Mouse (Mus musculus): ENCODE results near the gene Tgfb3. TPM values are rescaled to one million over a fixed set of nuclear protein-coding genes. Genes with fewer than 3 reads are reported as not detected.

The Tgfb3 gene
- polyA plus RNA-seq, 1 experiment from 2014 or later: 20.3 TPM

DNA sequence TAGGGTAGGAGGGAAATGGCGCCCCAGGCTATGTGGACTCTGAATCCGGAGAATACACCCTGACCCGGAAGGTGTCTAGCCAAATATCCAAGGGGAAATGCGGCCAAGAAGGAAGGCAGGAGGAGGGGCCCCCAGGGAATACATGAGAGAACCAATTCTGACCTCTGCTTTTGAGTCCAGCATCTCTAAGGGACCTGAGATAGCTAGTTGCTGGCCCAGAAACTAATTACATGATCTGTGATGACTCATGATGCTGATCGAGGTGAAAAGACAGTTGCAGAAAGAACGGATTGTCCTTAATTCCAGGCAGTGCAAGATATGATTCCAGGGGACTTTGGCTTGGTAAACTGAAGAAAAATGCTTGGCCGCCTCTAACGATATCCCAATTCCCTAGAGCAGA lies 21.9 kb downstream of the Tgfb3 start:
- ATAC-seq (ENCODE audit: insufficient number of reproducible peaks, low FRiP score, low TSS enrichment, low read depth): no peak
- no peak overlapping the region for H3K27ac ChIP-seq (replicated peaks; ENCODE audit: low read depth, low read length)
- no peak for DNase-seq (ENCODE audit: low spot score)
- 92% methylated on average over 8 of the region's 8 CpGs for WGBS
- H3K4me3 ChIP-seq (ENCODE audit: low read depth, low read length): no peak overlapping the region
- H3K9me3 ChIP-seq (ENCODE audit: control insufficient read depth, low read length): no peaks in the 10 kb centered on the region
- H3K4me1 ChIP-seq (ENCODE audit: control insufficient read depth, insufficient read depth, low read length): no peaks in the 10 kb centered on the region
- H3K4me2 ChIP-seq (ENCODE audit: low read depth, severe bottlenecking): no peak overlapping the region
- no peak overlapping the region for H3K9ac ChIP-seq (ENCODE audit: low read length)
- H3K27me3 ChIP-seq (ENCODE audit: control insufficient read depth, insufficient read depth, low read length): no peaks in the 10 kb centered on the region
- peaks cover 10% of the 10 kb centered on the region; the same call in 1 of the 2 replicates for H3K36me3 ChIP-seq (ENCODE audit: control insufficient read depth, insufficient read depth, low read length)

- H3K36me3 ChIP-seq (ENCODE audit: control insufficient read depth, insufficient read depth, low read length): peaks cover 10% of the 10 kb centered on the region; the same call in 1 of the 2 replicates
- no peak overlapping the region for H3K27ac ChIP-seq (replicated peaks; ENCODE audit: low read depth, low read length)
- no peaks in the 10 kb centered on the region for H3K27me3 ChIP-seq (ENCODE audit: control insufficient read depth, insufficient read depth, low read length)
- H3K9me3 ChIP-seq (ENCODE audit: control insufficient read depth, low read length): no peaks in the 10 kb centered on the region
- no peak overlapping the region for H3K9ac ChIP-seq (ENCODE audit: low read length)
- no peak for ATAC-seq (ENCODE audit: insufficient number of reproducible peaks, low FRiP score, low TSS enrichment, low read depth)
- no peak overlapping the region for H3K4me2 ChIP-seq (ENCODE audit: low read depth, severe bottlenecking)
- no peak for DNase-seq (ENCODE audit: low spot score)
- H3K4me1 ChIP-seq (ENCODE audit: control insufficient read depth, insufficient read depth, low read length): no peaks in the 10 kb centered on the region
- WGBS: 90% methylated on average over 2 of the region's 2 CpGs
- no peak overlapping the region for H3K4me3 ChIP-seq (ENCODE audit: low read depth, low read length)
Measured at GRCm38 (mm10) chr12:86055306-86055705, 23.5 kb downstream of the Tgfb3 start.

- no peaks in the 10 kb centered on the region for H3K4me1 ChIP-seq (ENCODE audit: control insufficient read depth, insufficient read depth, low read length)
- H3K27ac ChIP-seq (replicated peaks; ENCODE audit: low read depth, low read length): no peak overlapping the region
- ATAC-seq (ENCODE audit: insufficient number of reproducible peaks, low FRiP score, low TSS enrichment, low read depth): no peak
- H3K4me2 ChIP-seq (ENCODE audit: low read depth, severe bottlenecking): no peak overlapping the region
- DNase-seq (ENCODE audit: low spot score): no peak
- H3K4me3 ChIP-seq (ENCODE audit: low read depth, low read length): no peak overlapping the region
- H3K36me3 ChIP-seq (ENCODE audit: control insufficient read depth, insufficient read depth, low read length): no peaks in the 10 kb centered on the region
- no peaks in the 10 kb centered on the region for H3K9me3 ChIP-seq (ENCODE audit: control insufficient read depth, low read length)
- 93% methylated on average over 5 of the region's 5 CpGs for WGBS
- no peak overlapping the region for H3K9ac ChIP-seq (ENCODE audit: low read length)
- H3K27me3 ChIP-seq (ENCODE audit: control insufficient read depth, insufficient read depth, low read length): no peaks in the 10 kb centered on the region
Measured at GRCm38 (mm10) chr12:86051477-86051876, 27.4 kb downstream of the Tgfb3 start.

DNA sequence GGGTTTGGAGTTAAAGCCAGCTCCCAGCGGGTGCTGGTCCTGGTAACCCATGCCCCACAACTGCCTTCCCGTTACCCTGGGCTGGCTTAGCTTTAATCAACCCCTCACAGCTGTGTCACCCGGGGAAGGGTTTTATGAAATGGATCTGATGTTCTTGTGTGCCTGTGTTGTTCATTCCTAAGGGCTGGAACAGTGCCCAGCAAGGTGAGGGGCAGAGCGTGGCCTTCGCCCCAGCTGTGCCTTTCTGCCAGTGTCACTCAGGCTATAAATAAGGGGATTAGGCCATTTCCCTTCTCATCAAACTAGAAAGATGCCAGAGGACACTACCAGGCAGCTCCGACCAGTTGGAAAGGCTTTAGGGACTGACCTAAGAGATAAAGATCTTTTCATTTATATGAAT lies 29.0 kb downstream of the Tgfb3 start:
- ATAC-seq (ENCODE audit: insufficient number of reproducible peaks, low FRiP score, low TSS enrichment, low read depth) (no peak), DNase-seq (ENCODE audit: low spot score) (no peak)
- Histone ChIP-seq H3K4me3 (ENCODE audit: low read depth, low read length) (no peak overlapping the region), H3K4me2 (ENCODE audit: low read depth, severe bottlenecking) (no peak overlapping the region), H3K27ac (replicated peaks; ENCODE audit: low read depth, low read length) (no peak overlapping the region), H3K4me1 (ENCODE audit: control insufficient read depth, insufficient read depth, low read length) (no peaks in the 10 kb centered on the region), H3K9me3 (ENCODE audit: control insufficient read depth, low read length) (no peaks in the 10 kb centered on the region), H3K36me3 (ENCODE audit: control insufficient read depth, insufficient read depth, low read length) (no peaks in the 10 kb centered on the region), H3K27me3 (ENCODE audit: control insufficient read depth, insufficient read depth, low read length) (no peaks in the 10 kb centered on the region), H3K9ac (ENCODE audit: low read length) (no peak overlapping the region)
- WGBS: 54% methylated on average over 6 of the region's 6 CpGs

GRCm38 (mm10) chr12:86047376-86047775 lies 31.5 kb downstream of the Tgfb3 start:
- Histone ChIP-seq H3K27ac (replicated peaks; ENCODE audit: low read depth, low read length) (no peak overlapping the region), H3K36me3 (ENCODE audit: control insufficient read depth, insufficient read depth, low read length) (no peaks in the 10 kb centered on the region), H3K9ac (ENCODE audit: low read length) (no peak overlapping the region), H3K4me1 (ENCODE audit: control insufficient read depth, insufficient read depth, low read length) (no peaks in the 10 kb centered on the region), H3K4me2 (ENCODE audit: low read depth, severe bottlenecking) (no peak overlapping the region), H3K9me3 (ENCODE audit: control insufficient read depth, low read length) (no peaks in the 10 kb centered on the region), H3K27me3 (ENCODE audit: control insufficient read depth, insufficient read depth, low read length) (no peaks in the 10 kb centered on the region), H3K4me3 (ENCODE audit: low read depth, low read length) (no peak overlapping the region)
- WGBS: 91% methylated on average over 8 of the region's 8 CpGs
- ATAC-seq (ENCODE audit: insufficient number of reproducible peaks, low FRiP score, low TSS enrichment, low read depth): no peak
- no peak for DNase-seq (ENCODE audit: low spot score)

- no peak for ATAC-seq (ENCODE audit: insufficient number of reproducible peaks, low FRiP score, low TSS enrichment, low read depth)
- WGBS: 93% methylated on average over 2 of the region's 2 CpGs
Measured at GRCm38 (mm10) chr12:86046776-86047175, 32.1 kb downstream of the Tgfb3 start.

DNA sequence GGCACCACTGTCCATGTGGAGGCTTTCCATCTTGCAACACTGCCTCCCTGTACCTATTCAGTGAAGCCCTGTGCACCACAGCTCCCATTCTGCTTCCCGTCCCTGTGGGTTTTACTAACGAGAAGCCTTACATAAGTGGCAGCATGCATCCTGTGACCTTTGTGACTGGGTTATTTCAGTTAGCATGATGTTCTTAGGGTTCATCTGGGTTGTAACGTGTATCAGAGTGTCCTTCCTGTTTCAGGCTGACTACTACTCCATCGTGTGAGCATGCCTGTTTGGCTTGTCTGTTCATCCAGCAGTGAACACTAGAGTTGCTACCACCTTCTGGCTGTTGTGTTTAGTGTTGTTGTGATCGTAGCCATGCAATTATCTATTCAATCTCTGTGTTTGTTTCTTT lies 32.7 kb downstream of the Tgfb3 start:
- Histone ChIP-seq H3K27ac (replicated peaks; ENCODE audit: low read depth, low read length) (no peak overlapping the region), H3K9ac (ENCODE audit: low read length) (no peak overlapping the region), H3K9me3 (ENCODE audit: control insufficient read depth, low read length) (no peaks in the 10 kb centered on the region), H3K4me1 (ENCODE audit: control insufficient read depth, insufficient read depth, low read length) (no peaks in the 10 kb centered on the region), H3K4me3 (ENCODE audit: low read depth, low read length) (no peak overlapping the region), H3K36me3 (ENCODE audit: control insufficient read depth, insufficient read depth, low read length) (no peaks in the 10 kb centered on the region), H3K4me2 (ENCODE audit: low read depth, severe bottlenecking) (no peak overlapping the region), H3K27me3 (ENCODE audit: control insufficient read depth, insufficient read depth, low read length) (no peaks in the 10 kb centered on the region)
- no peak for ATAC-seq (ENCODE audit: insufficient number of reproducible peaks, low FRiP score, low TSS enrichment, low read depth)
- WGBS: 80% methylated on average over 5 of the region's 5 CpGs
- DNase-seq (ENCODE audit: low spot score): no peak

More at GRCm38 (mm10) chr12:86046776-86047175, 32.1 kb downstream of the Tgfb3 start:
- Histone ChIP-seq H3K9me3 (ENCODE audit: control insufficient read depth, low read length) (no peaks in the 10 kb centered on the region), H3K27me3 (ENCODE audit: control insufficient read depth, insufficient read depth, low read length) (no peaks in the 10 kb centered on the region), H3K4me1 (ENCODE audit: control insufficient read depth, insufficient read depth, low read length) (no peaks in the 10 kb centered on the region), H3K4me3 (ENCODE audit: low read depth, low read length) (no peak overlapping the region), H3K9ac (ENCODE audit: low read length) (no peak overlapping the region), H3K4me2 (ENCODE audit: low read depth, severe bottlenecking) (no peak overlapping the region), H3K27ac (replicated peaks; ENCODE audit: low read depth, low read length) (no peak overlapping the region), H3K36me3 (ENCODE audit: control insufficient read depth, insufficient read depth, low read length) (no peaks in the 10 kb centered on the region)
- no peak for DNase-seq (ENCODE audit: low spot score)

DNA sequence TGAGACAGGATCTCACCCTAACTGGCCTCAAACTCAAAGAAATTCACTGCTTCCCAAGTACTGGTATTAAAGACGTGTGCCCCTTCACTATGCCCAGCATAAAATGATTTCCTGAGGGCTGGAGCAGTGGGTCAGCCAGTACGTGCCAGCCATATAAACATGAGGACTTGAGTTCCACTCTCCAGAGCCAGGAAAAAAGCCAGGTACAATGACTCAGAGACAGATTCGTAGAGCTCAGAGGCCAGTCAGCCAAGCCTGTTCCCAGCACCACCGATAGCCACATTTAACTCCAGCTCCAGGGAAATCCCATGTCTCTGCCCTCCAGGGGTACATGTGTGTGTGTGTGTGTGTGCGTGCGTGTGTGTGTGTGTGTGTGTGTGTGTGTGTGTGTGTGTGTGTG lies 39.1 kb downstream of the Tgfb3 start:
- Histone ChIP-seq H3K9ac (ENCODE audit: low read length) (no peak overlapping the region), H3K36me3 (ENCODE audit: control insufficient read depth, insufficient read depth, low read length) (no peaks in the 10 kb centered on the region), H3K4me3 (ENCODE audit: low read depth, low read length) (no peak overlapping the region), H3K4me1 (ENCODE audit: control insufficient read depth, insufficient read depth, low read length) (peaks cover 22% of the 10 kb centered on the region), H3K27me3 (ENCODE audit: control insufficient read depth, insufficient read depth, low read length) (no peaks in the 10 kb centered on the region), H3K27ac (replicated peaks; ENCODE audit: low read depth, low read length) (no peak overlapping the region), H3K4me2 (ENCODE audit: low read depth, severe bottlenecking) (no peak overlapping the region), H3K9me3 (ENCODE audit: control insufficient read depth, low read length) (no peaks in the 10 kb centered on the region)
- no peak for ATAC-seq (ENCODE audit: insufficient number of reproducible peaks, low FRiP score, low TSS enrichment, low read depth)
- WGBS: 89% methylated on average over 6 of the region's 6 CpGs
- no peak for DNase-seq (ENCODE audit: low spot score)

GRCm38 (mm10) chr12:86039078-86039477 lies 39.8 kb downstream of the Tgfb3 start:
- 76% methylated on average over 5 of the region's 5 CpGs for WGBS
- no peaks in the 10 kb centered on the region for H3K9me3 ChIP-seq (ENCODE audit: control insufficient read depth, low read length)
- H3K36me3 ChIP-seq (ENCODE audit: control insufficient read depth, insufficient read depth, low read length): no peaks in the 10 kb centered on the region
- no peaks in the 10 kb centered on the region for H3K27me3 ChIP-seq (ENCODE audit: control insufficient read depth, insufficient read depth, low read length)
- no peak overlapping the region for H3K4me3 ChIP-seq (ENCODE audit: low read depth, low read length)
- peaks cover 24% of the 10 kb centered on the region for H3K4me1 ChIP-seq (ENCODE audit: control insufficient read depth, insufficient read depth, low read length)
- DNase-seq (ENCODE audit: low spot score): no peak
- H3K4me2 ChIP-seq (ENCODE audit: low read depth, severe bottlenecking): no peak overlapping the region
- no peak overlapping the region for H3K9ac ChIP-seq (ENCODE audit: low read length)
- no peak for ATAC-seq (ENCODE audit: insufficient number of reproducible peaks, low FRiP score, low TSS enrichment, low read depth)
- no peak overlapping the region for H3K27ac ChIP-seq (replicated peaks; ENCODE audit: low read depth, low read length)
